Comparison of ENCODE assay signal across 9 mouse cellular contexts in the genomic region with DNA sequence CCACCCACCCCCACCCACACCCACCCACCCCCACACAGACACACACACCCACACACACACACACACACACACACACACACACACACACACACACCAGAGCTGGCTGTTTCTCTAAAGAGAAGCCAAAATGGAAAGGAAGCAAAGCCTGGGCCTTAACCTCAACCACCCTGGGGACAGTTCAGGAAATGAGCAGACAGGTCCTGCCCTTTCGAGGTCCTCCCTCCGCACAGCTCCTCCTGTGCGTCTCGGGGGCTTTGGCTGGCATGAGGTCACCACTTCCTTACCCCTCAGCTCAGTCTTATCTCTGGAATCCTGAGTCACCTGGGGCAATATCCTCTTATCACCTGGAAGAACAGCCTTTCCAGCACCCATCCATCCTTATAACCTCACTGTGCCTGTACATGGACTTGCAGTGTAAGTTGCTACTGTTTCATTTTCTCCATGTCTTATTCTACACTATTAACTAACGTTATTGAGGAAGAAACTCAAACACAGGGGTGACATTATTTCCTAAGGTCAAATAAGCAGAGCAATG. TPM values are rescaled to one million over a fixed set of nuclear protein-coding genes. Genes with fewer than 3 reads are reported as not detected.
DNase-seq lines count a peak whose midpoint lies in the region; ATAC-seq lines count a peak whose summit lies in the region.
"Had no signal": no experiment of that assay in that cellular context is flagged by ENCODE, and none has a peak within 500 bp of the region (broad histone marks: within the 10 kb centered on the region; RNA-seq: fewer than 3 reads in every experiment).

No protein-coding gene starts in this region.

- 70% methylated on average over 5 of the region's 5 CpGs for WGBS in midbrain, embryonic 12.5 days
- 88% methylated on average over 5 of the region's 5 CpGs for WGBS in midbrain, embryonic 16.5 days
- WGBS in liver, embryonic 12.5 days (ENCODE audit: insufficient replicate concordance), result 23% methylated on average over 5 of the region's 5 CpGs
- 83% methylated on average over 5 of the region's 5 CpGs for WGBS in forebrain, embryonic 12.5 days

- peaks cover 23% of the 10 kb centered on the region for H3K4me1 ChIP-seq in midbrain, embryonic 12.5 days
- H3K4me1 ChIP-seq in midbrain, embryonic 16.5 days (ENCODE audit: control insufficient read depth, insufficient read depth, low read length), result peaks cover 6% of the 10 kb centered on the region; the same call in 1 of the 2 replicates
- H3K4me1 ChIP-seq in liver, embryonic 12.5 days, result peaks cover 94% of the 10 kb centered on the region
- H3K4me1 ChIP-seq in forebrain, embryonic 12.5 days, result peaks cover 23% of the 10 kb centered on the region

- H3K36me3 ChIP-seq in midbrain, embryonic 12.5 days, result no peaks in the 10 kb centered on the region
- no peaks in the 10 kb centered on the region for H3K36me3 ChIP-seq in midbrain, embryonic 16.5 days (ENCODE audit: control insufficient read depth, insufficient read depth, low read length)
- H3K36me3 ChIP-seq in liver, embryonic 12.5 days, result peaks cover 81% of the 10 kb centered on the region
- no peaks in the 10 kb centered on the region for H3K36me3 ChIP-seq in forebrain, embryonic 12.5 days (replicated peaks)
- H3K36me3 ChIP-seq: lung, embryonic 15.5 days had no signal

- no peak overlapping the region for H3K27ac ChIP-seq in midbrain, embryonic 12.5 days (replicated peaks)
- no peak overlapping the region for H3K27ac ChIP-seq in midbrain, embryonic 16.5 days (ENCODE audit: low read length)
- H3K27ac ChIP-seq in liver, embryonic 12.5 days, result peak overlapping the region; percentile 27; the same call in 1 of the 2 replicates
- no peak overlapping the region; the same call in 1 of the 2 replicates for H3K27ac ChIP-seq in forebrain, embryonic 12.5 days
- H3K27ac ChIP-seq: heart, adult 2 months; lung, embryonic 15.5 days had no signal

- ATAC-seq in midbrain, embryonic 12.5 days (ENCODE audit: low FRiP score, low read depth), result no peak
- ATAC-seq in midbrain, embryonic 16.5 days, result no peak
- ATAC-seq in common myeloid progenitor, adult 5-6 weeks (replicated peaks; ENCODE audit: low read depth, poor library complexity, severe bottlenecking), result peak; percentile 72
- ATAC-seq in liver, embryonic 12.5 days, result no peak
- no peak for ATAC-seq in forebrain, embryonic 12.5 days (ENCODE audit: low FRiP score)

- H3K9me3 ChIP-seq in midbrain, embryonic 12.5 days, result no peaks in the 10 kb centered on the region
- H3K9me3 ChIP-seq in midbrain, embryonic 16.5 days (replicated peaks; ENCODE audit: control insufficient read depth, low read length, poor library complexity, severe bottlenecking), result no peaks in the 10 kb centered on the region
- H3K9me3 ChIP-seq in liver, embryonic 12.5 days (replicated peaks), result no peaks in the 10 kb centered on the region
- H3K9me3 ChIP-seq in forebrain, embryonic 12.5 days, result no peaks in the 10 kb centered on the region
- H3K9me3 ChIP-seq: lung, embryonic 15.5 days had no signal

- H3K4me3 ChIP-seq in midbrain, embryonic 12.5 days, result no peak overlapping the region
- H3K4me3 ChIP-seq in midbrain, embryonic 16.5 days (ENCODE audit: low read depth, low read length), result no peak overlapping the region
- no peak overlapping the region for H3K4me3 ChIP-seq in liver, embryonic 12.5 days
- no peak overlapping the region for H3K4me3 ChIP-seq in forebrain, embryonic 12.5 days (replicated peaks)
- H3K4me3 ChIP-seq: heart, adult 2 months; lung, embryonic 15.5 days had no signal

- H3K9ac ChIP-seq in midbrain, embryonic 12.5 days (replicated peaks), result 0 out of 2 replicates have a peak overlapping the region, but pooled peaks have one; percentile 24
- no peak overlapping the region for H3K9ac ChIP-seq in midbrain, embryonic 16.5 days (ENCODE audit: low read depth, low read length)
- peak overlapping the region; percentile 17; the same call in 1 of the 2 replicates for H3K9ac ChIP-seq in liver, embryonic 12.5 days
- H3K9ac ChIP-seq in forebrain, embryonic 12.5 days, result no peak overlapping the region
- H3K9ac ChIP-seq: lung, embryonic 15.5 days had no signal

- no peak overlapping the region for H3K4me2 ChIP-seq in midbrain, embryonic 12.5 days (replicated peaks)
- no peak overlapping the region for H3K4me2 ChIP-seq in midbrain, embryonic 16.5 days (ENCODE audit: low read length)
- H3K4me2 ChIP-seq in liver, embryonic 12.5 days, result no peak overlapping the region
- no peak overlapping the region for H3K4me2 ChIP-seq in forebrain, embryonic 12.5 days
- H3K4me2 ChIP-seq: lung, embryonic 15.5 days had no signal

- peak; percentile 27 for DNase-seq in thymus, postnatal 25 days
- no peak for DNase-seq in frontal cortex, adult 2 months (ENCODE audit: extremely low spot score in 1 of 2, low spot score in 1 of 2)
- DNase-seq: heart, adult 2 months had no signal

- H3K27me3 ChIP-seq in midbrain, embryonic 12.5 days, result no peaks in the 10 kb centered on the region
- H3K27me3 ChIP-seq in midbrain, embryonic 16.5 days (ENCODE audit: control insufficient read depth, insufficient read depth, low read depth, low read length), result no peaks in the 10 kb centered on the region
- no peaks in the 10 kb centered on the region for H3K27me3 ChIP-seq in liver, embryonic 12.5 days (replicated peaks)
- no peaks in the 10 kb centered on the region for H3K27me3 ChIP-seq in forebrain, embryonic 12.5 days
- H3K27me3 ChIP-seq: lung, embryonic 15.5 days had no signal

RNA-seq across cellular contexts. Expression of gene Foxo3, which starts 56.1 kb away (rescaled TPM):
- polyA plus RNA-seq in midbrain, embryonic 12.5 days (2016; fragmentation: Nextera tagmentation; extraction: Ambion mirVana), result 3.6 TPM in 2 replicates
- 3.8 TPM in 2 replicates for polyA plus RNA-seq in midbrain, embryonic 16.5 days (2015; fragmentation: Nextera tagmentation; extraction: Ambion mirVana)
- total RNA-seq in common myeloid progenitor, adult 5-6 weeks (2017), result 46.1 and 57.6 TPM in 2 replicates
- 16.9 and 17.9 TPM in 2 replicates for polyA plus RNA-seq in liver, embryonic 12.5 days (2016; fragmentation: Nextera tagmentation; extraction: Ambion mirVana)
- 3.1 TPM in 2 replicates for polyA plus RNA-seq in forebrain, embryonic 12.5 days (2016; fragmentation: Nextera tagmentation; extraction: Ambion mirVana)
- polyA plus RNA-seq in frontal cortex, adult 2 months (2012; rRNA removed), result 24.9 and 28.3 TPM in 2 replicates

Comparison
In these comparisons a context has a peak if more than half of its experiments do, and no peak if none do; other contexts are left out.
1. H3K9ac ChIP-seq: peak in midbrain, embryonic 12.5 days (single experiment) and liver, embryonic 12.5 days (single experiment); none in midbrain, embryonic 16.5 days (single experiment) and forebrain, embryonic 12.5 days (single experiment).